Comparison of ENCODE assay signal across 22 mouse cellular contexts in genomic region chr17:15060356-15060755, GRCm38 (mm10). TPM values are rescaled to one million over a fixed set of nuclear protein-coding genes. Genes with fewer than 3 reads are reported as not detected.
A peak's percentile ranks its signal among the peaks of the same experiment; 100 is the strongest.
DNase-seq lines count a peak whose midpoint lies in the region; ATAC-seq lines count a peak whose summit lies in the region.
"Had no signal": no experiment of that assay in that cellular context is flagged by ENCODE, and none has a peak within 500 bp of the region (broad histone marks: within the 10 kb centered on the region; RNA-seq: fewer than 3 reads in every experiment).

No protein-coding gene starts in this region.

- no peak overlapping the region for H3K9ac ChIP-seq in liver, embryonic 11.5 days (ENCODE audit: low read depth, low read length)
- H3K9ac ChIP-seq: embryonic facial prominence, embryonic 13.5 days; embryonic facial prominence, embryonic 15.5 days; forebrain, embryonic 12.5 days had no signal

- 89% methylated on average over 6 of the region's 6 CpGs for WGBS in liver, embryonic 11.5 days

- no peak overlapping the region for H3K4me2 ChIP-seq in liver, embryonic 11.5 days
- H3K4me2 ChIP-seq: embryonic facial prominence, embryonic 13.5 days; embryonic facial prominence, embryonic 15.5 days; forebrain, embryonic 12.5 days had no signal

- peaks cover 5% of the 10 kb centered on the region for H3K36me3 ChIP-seq in liver, embryonic 11.5 days (ENCODE audit: control insufficient read depth, insufficient read depth, low read length)

- H3K27me3 ChIP-seq in liver, embryonic 11.5 days (replicated peaks; ENCODE audit: control insufficient read depth, insufficient read depth, low read length), result no peaks in the 10 kb centered on the region
- H3K27me3 ChIP-seq: embryonic facial prominence, embryonic 13.5 days; embryonic facial prominence, embryonic 15.5 days; forebrain, embryonic 12.5 days had no signal

- H3K27ac ChIP-seq in liver, embryonic 11.5 days (ENCODE audit: low read depth, low read length), result no peak overlapping the region
- H3K27ac ChIP-seq: embryonic facial prominence, embryonic 13.5 days; embryonic facial prominence, embryonic 15.5 days; forebrain, embryonic 10.5 days; forebrain, embryonic 12.5 days had no signal

- no peaks in the 10 kb centered on the region for H3K9me3 ChIP-seq in liver, embryonic 11.5 days (ENCODE audit: control insufficient read depth, low read length)
- H3K9me3 ChIP-seq: embryonic facial prominence, embryonic 13.5 days; embryonic facial prominence, embryonic 15.5 days; forebrain, embryonic 10.5 days; forebrain, embryonic 12.5 days had no signal

- peaks cover 7% of the 10 kb centered on the region; the same call in 1 of the 2 replicates for H3K4me1 ChIP-seq in liver, embryonic 11.5 days (replicated peaks; ENCODE audit: control insufficient read depth, insufficient read depth, low read length)
- H3K4me1 ChIP-seq: embryonic facial prominence, embryonic 13.5 days; embryonic facial prominence, embryonic 15.5 days; forebrain, embryonic 10.5 days; forebrain, embryonic 12.5 days had no signal

- H3K4me3 ChIP-seq in liver, embryonic 11.5 days (ENCODE audit: low read depth, low read length), result no peak overlapping the region
- H3K4me3 ChIP-seq: embryonic facial prominence, embryonic 13.5 days; embryonic facial prominence, embryonic 15.5 days; erythroblast, embryonic 14.5 days; forebrain, embryonic 10.5 days; forebrain, embryonic 12.5 days had no signal

- no peak for ATAC-seq in liver, embryonic 11.5 days (replicated peaks; ENCODE audit: low FRiP score)
- ATAC-seq: forebrain, embryonic 14.5 days had no signal

- DNase-seq in heart, adult 11 months, result peak; percentile 83
- DNase-seq in heart, adult 9 months (ENCODE audit: low spot score in 2 of 2), result no peak
- DNase-seq in liver, embryonic 11.5 days (ENCODE audit: low spot score), result peak; percentile 24
- DNase-seq in liver, result no peak
- peak; percentile 8 to 45 for DNase-seq in spleen, postnatal 4 days (ENCODE audit: low spot score in 2 of 2)
- no peak for DNase-seq in spleen, adult 18-20 months
- DNase-seq: adrenal gland, adult 2 months; adrenal gland, postnatal 10 days; adrenal gland, postnatal 25 days; cerebellum, adult 11 months; cerebellum, adult 18-20 months; cerebellum, adult 8-10 months; cerebellum, adult 9-11 months; cerebellum, postnatal 14 days; cerebellum, postnatal 36 days; embryo, embryonic 11 days had no signal

RNA-seq across cellular contexts. Expression of gene Gm3448, which starts 19.0 kb away (rescaled TPM):
- polyA plus RNA-seq in liver, embryonic 11.5 days (2014; fragmentation: Nextera tagmentation; extraction: Ambion mirVana), result 3.0 and 4.6 TPM in 2 replicates

RNA-seq across cellular contexts. Expression of gene Tcte3, which starts 19.1 kb away (rescaled TPM):
- 3.9 and 4.4 TPM in 2 replicates for polyA plus RNA-seq in liver, embryonic 11.5 days (2014; fragmentation: Nextera tagmentation; extraction: Ambion mirVana)
- polyA plus RNA-seq: adrenal gland, adult 2 months; embryonic facial prominence, embryonic 13.5 days; embryonic facial prominence, embryonic 15.5 days had no signal

RNA-seq across cellular contexts. Expression of gene Ermard, which starts 19.3 kb away (rescaled TPM):
- polyA plus RNA-seq in liver, embryonic 11.5 days (2014; fragmentation: Nextera tagmentation; extraction: Ambion mirVana), result 67.2 and 73.1 TPM in 2 replicates

RNA-seq across cellular contexts. Expression of gene Gm3435, which starts 50.4 kb away (rescaled TPM):
- 5.4 and 5.6 TPM in 2 replicates for polyA plus RNA-seq in liver, embryonic 11.5 days (2014; fragmentation: Nextera tagmentation; extraction: Ambion mirVana)
- polyA plus RNA-seq: adrenal gland, adult 2 months had no signal

Comparison
In these comparisons a context has a peak if more than half of its experiments do, and no peak if none do; other contexts are left out.
1. DNase-seq: peak in heart, adult 11 months (single experiment), liver, embryonic 11.5 days (single experiment) and spleen, postnatal 4 days (2 of 2); none in heart, adult 9 months (0 of 2), liver (single experiment) and spleen, adult 18-20 months (0 of 2).